Mouse (Mus musculus): ENCODE measurements around the gene Rpl21. TPM values are rescaled to one million over a fixed set of nuclear protein-coding genes. Genes with fewer than 3 reads are reported as not detected.
"Not testable (repeated sequence)": the region's sequence is repeated elsewhere in the genome, so short reads cannot be mapped to it uniquely, and the experiment has no call there.

Gene Rpl21
- polyA plus RNA-seq, 1 experiment, result 16.3 TPM

DNA sequence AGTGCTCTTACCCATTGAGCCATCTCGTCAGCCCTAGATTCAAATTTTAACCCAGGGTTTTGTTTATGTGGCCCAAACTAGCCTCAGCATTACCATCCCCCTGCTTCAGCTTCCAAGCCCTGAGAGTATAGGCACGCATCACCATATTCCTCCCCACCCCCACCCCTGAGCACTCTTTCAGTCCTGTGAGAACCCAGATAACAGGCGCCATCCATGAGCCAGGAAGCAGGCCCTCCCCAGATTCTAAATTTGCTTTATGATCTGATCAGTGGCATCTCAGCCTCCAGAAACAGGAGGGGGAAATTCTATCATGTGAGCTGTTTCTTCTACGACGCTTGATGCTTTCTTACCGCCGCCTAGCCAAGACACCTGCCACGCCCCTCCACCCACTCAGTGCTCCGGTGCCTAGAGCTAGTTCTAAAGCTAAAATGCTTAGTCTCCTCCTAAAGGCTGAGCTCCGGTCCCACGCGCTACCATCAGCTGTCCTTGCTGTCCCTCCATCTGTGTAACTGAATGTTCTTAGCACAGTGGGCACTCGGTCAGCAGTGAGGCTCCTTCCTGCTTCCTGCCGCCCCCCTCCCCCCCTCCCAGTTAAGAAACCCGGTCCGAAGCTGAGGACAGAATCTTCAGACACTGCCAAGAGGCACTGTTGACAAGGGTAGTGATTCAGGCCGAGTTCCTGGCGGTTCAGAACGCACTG, 34.7 kb downstream of the Rpl21 start:
- WGBS, result 8% methylated on average over 19 of the region's 19 CpGs
- H3K27me3 ChIP-seq (ENCODE audit: control insufficient read depth, insufficient read depth, low read length), result no peaks in the 10 kb centered on the region
- TF ChIP-seq POLR2A (IDR thresholded peaks at IDR 0.05; ENCODE audit: low read depth, low read length), result no peak
- no peak for TF ChIP-seq CTCF (IDR thresholded peaks at IDR 0.05; ENCODE audit: extremely low read depth, insufficient read length, insufficient replicate concordance, low read depth, low read length)
- H3K4me3 ChIP-seq (ENCODE audit: low read depth, low read length), result no peak overlapping the region
- no peak overlapping the region for H3K27ac ChIP-seq (ENCODE audit: insufficient read depth, low read depth, low read length)
- 0 out of 2 replicates have a peak, but pooled peaks cover 2% of the 10 kb centered on the region for H3K4me1 ChIP-seq (ENCODE audit: control insufficient read depth, insufficient read depth, insufficient read length, low read length)
- no peaks in the 10 kb centered on the region for H3K36me3 ChIP-seq (ENCODE audit: control insufficient read depth, insufficient read depth, low read length)

DNA sequence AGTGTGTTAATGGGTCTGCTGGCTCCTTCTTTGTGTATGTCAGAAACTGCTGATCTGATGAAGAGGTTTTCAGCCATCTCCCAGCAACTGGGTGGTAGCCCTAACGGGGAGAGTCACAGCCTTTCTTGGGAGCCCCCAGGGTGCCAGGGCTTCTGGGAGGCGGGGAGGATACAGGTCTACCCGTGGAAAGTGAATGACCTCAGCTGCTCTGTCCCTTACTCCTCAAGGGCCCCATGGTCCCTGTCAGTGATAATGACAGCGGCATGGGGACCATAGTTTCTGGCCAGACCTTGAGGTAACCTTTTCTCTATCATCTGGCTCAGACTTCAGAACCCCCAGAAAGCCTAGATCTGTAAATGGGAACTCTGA, 35.2 kb downstream of the Rpl21 start:
- Histone ChIP-seq H3K27me3 (ENCODE audit: control insufficient read depth, insufficient read depth, low read length) (no peaks in the 10 kb centered on the region), H3K27ac (ENCODE audit: insufficient read depth, low read depth, low read length) (no peak overlapping the region), H3K4me3 (ENCODE audit: low read depth, low read length) (no peak overlapping the region), H3K36me3 (ENCODE audit: control insufficient read depth, insufficient read depth, low read length) (no peaks in the 10 kb centered on the region), H3K4me1 (ENCODE audit: control insufficient read depth, insufficient read depth, insufficient read length, low read length) (0 out of 2 replicates have a peak, but pooled peaks cover 2% of the 10 kb centered on the region)
- WGBS, result 41% methylated on average over 4 of the region's 4 CpGs
- TF ChIP-seq POLR2A (IDR thresholded peaks at IDR 0.05; ENCODE audit: low read depth, low read length) (no peak), CTCF (IDR thresholded peaks at IDR 0.05; ENCODE audit: extremely low read depth, insufficient read length, insufficient replicate concordance, low read depth, low read length) (no peak)

DNA sequence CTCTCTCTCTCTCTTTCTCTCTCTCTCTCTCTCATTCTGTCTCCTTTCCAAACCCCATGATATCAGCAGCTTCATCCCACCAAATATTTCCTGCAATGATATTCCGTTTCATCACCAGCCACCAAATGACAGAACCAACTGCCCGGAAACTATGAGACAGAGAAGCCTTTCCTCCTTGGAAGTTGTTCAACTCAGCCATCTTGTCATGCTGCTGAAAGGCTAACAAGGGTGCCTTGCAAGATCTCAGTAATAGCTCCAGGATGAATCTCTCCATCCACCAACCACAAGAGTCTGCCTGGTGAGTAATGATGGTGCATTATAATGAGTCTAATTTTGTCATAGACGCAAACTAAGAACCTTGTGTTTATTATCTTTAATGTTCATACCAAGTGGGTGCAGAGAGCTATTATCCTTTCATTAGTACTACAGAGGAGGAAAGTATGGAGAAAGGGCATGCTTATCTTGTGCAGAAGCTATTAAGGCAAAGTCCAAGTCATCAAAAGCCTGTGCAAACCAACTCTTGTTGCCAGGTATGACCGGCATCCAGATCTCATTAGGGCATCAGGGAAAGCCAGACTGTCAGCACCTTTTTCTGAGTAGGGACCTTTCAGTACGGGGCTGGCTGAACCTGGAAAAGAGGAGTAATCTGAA, 40.4 kb downstream of the Rpl21 start:
- H3K4me3 ChIP-seq (ENCODE audit: low read depth, low read length), result no peak overlapping the region
- TF ChIP-seq CTCF (IDR thresholded peaks at IDR 0.05; ENCODE audit: extremely low read depth, insufficient read length, insufficient replicate concordance, low read depth, low read length) (no peak), POLR2A (IDR thresholded peaks at IDR 0.05; ENCODE audit: low read depth, low read length) (no peak)
- H3K27ac ChIP-seq (ENCODE audit: insufficient read depth, low read depth, low read length), result no peak overlapping the region
- H3K36me3 ChIP-seq (ENCODE audit: control insufficient read depth, insufficient read depth, low read length), result no peaks in the 10 kb centered on the region
- H3K27me3 ChIP-seq (ENCODE audit: control insufficient read depth, insufficient read depth, low read length), result no peaks in the 10 kb centered on the region
- no peaks in the 10 kb centered on the region for H3K4me1 ChIP-seq (ENCODE audit: control insufficient read depth, insufficient read depth, insufficient read length, low read length)
- 34% methylated on average over 5 of the region's 5 CpGs for WGBS

DNA sequence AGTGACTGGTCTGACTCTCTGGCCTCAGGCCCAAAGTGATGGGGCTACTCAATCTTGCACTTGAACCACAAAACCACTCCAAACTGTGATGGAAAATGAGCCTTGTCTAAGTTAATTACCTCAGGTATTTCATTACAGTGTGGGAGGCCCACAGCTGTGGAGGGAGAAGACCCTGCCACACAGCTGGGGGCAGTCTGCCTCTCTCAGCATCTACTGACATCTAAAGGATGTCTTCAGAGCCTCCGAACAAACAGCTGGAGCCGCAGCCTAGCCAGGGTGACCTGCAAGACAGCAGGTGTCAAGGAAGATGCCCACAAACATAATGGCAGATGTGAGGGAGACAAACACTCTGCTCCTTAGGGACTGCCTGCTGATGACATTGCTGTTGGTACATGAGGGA, 43.3 kb downstream of the Rpl21 start:
- no peak for TF ChIP-seq POLR2A (IDR thresholded peaks at IDR 0.05; ENCODE audit: low read depth, low read length)
- no peak for TF ChIP-seq CTCF (IDR thresholded peaks at IDR 0.05; ENCODE audit: extremely low read depth, insufficient read length, insufficient replicate concordance, low read depth, low read length)
- H3K27ac ChIP-seq (ENCODE audit: insufficient read depth, low read depth, low read length), result no peak overlapping the region
- no peaks in the 10 kb centered on the region for H3K27me3 ChIP-seq (ENCODE audit: control insufficient read depth, insufficient read depth, low read length)
- no peaks in the 10 kb centered on the region for H3K4me1 ChIP-seq (ENCODE audit: control insufficient read depth, insufficient read depth, insufficient read length, low read length)
- 81% methylated on average over 2 of the region's 2 CpGs for WGBS
- H3K36me3 ChIP-seq (ENCODE audit: control insufficient read depth, insufficient read depth, low read length), result no peaks in the 10 kb centered on the region
- H3K4me3 ChIP-seq (ENCODE audit: low read depth, low read length), result no peak overlapping the region

DNA sequence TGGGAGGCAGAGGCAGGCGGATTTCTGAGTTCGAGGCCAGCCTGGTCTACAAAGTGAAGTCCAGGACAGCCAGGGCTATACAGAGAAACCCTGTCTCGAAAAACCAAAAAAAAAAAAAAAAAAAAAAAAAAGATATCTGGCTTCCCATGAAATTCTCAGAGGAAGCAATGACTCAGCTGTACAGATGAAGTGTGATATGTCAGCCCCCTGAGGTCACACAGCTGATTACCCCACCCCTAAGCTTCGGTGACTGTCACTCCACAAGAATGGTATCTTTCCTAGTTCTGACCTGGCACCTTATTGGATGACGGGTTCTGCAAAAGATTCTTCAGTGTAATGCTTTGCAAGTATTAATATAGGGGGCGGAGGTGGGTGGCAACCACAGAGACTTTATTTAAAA, 45.2 kb downstream of the Rpl21 start:
- 82% methylated on average over 5 of the region's 6 CpGs for WGBS

DNA sequence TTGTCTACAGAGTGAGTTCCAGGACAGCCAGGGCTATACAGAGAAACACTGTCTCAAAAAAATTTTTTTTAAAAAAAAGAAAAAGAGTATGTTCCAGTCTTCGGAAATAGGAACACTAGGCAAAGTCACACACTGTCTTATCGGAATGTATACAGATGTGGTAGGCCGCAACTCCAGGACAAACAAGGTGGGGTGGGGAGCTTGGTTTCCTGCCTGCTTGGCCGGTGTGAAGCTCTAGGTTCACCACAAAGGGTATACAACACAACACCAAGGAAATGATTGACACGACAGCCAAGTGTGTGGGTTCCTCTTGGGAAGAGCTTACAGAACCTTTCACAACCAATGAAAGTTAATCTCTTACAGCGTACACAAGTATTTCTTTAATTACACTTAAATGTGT, 49.6 kb downstream of the Rpl21 start:
- H3K4me1 ChIP-seq (ENCODE audit: control insufficient read depth, insufficient read depth, insufficient read length, low read length), result no peaks in the 10 kb centered on the region
- no peak overlapping the region for H3K27ac ChIP-seq (ENCODE audit: insufficient read depth, low read depth, low read length)
- TF ChIP-seq CTCF (IDR thresholded peaks at IDR 0.05; ENCODE audit: extremely low read depth, insufficient read length, insufficient replicate concordance, low read depth, low read length) (no peak), POLR2A (IDR thresholded peaks at IDR 0.05; ENCODE audit: low read depth, low read length) (no peak)
- H3K36me3 ChIP-seq (ENCODE audit: control insufficient read depth, insufficient read depth, low read length), result no peaks in the 10 kb centered on the region
- 76% methylated on average over 6 of the region's 6 CpGs for WGBS
- H3K27me3 ChIP-seq (ENCODE audit: control insufficient read depth, insufficient read depth, low read length), result no peaks in the 10 kb centered on the region
- H3K4me3 ChIP-seq (ENCODE audit: low read depth, low read length), result no peak overlapping the region

More for the DNA sequence above, 45.2 kb downstream of the Rpl21 start:
- H3K36me3 ChIP-seq (ENCODE audit: control insufficient read depth, insufficient read depth, low read length); H3K27ac ChIP-seq (ENCODE audit: insufficient read depth, low read depth, low read length); H3K27me3 ChIP-seq (ENCODE audit: control insufficient read depth, insufficient read depth, low read length); H3K4me1 ChIP-seq (ENCODE audit: control insufficient read depth, insufficient read depth, insufficient read length, low read length); H3K4me3 ChIP-seq (ENCODE audit: low read depth, low read length): not testable (repeated sequence)

DNA sequence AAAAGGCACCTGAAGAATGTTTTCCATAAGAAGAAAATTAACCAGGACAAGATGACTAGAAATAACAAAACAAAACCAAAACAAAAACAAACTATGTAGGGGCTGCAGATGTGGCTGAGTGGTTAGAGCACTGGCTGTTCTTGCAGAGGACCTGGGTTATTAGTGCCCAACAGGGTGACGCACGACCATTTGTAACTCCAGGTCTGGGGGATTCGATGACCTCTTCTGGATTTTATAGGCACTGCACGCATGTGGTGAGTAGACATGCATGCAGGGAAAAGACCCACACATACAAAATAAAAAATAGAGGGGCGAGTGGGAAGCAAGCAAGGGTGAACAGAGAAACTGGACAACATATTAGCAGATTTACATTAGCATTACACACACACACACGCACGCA, 50.4 kb downstream of the Rpl21 start:
- Histone ChIP-seq H3K36me3 (ENCODE audit: control insufficient read depth, insufficient read depth, low read length) (no peaks in the 10 kb centered on the region), H3K4me3 (ENCODE audit: low read depth, low read length) (no peak overlapping the region)
- WGBS, result 77% methylated on average over 7 of the region's 7 CpGs

More for the DNA sequence above, 50.4 kb downstream of the Rpl21 start:
- no peaks in the 10 kb centered on the region for H3K27me3 ChIP-seq (ENCODE audit: control insufficient read depth, insufficient read depth, low read length)
- H3K27ac ChIP-seq (ENCODE audit: insufficient read depth, low read depth, low read length), result no peak overlapping the region
- no peaks in the 10 kb centered on the region for H3K4me1 ChIP-seq (ENCODE audit: control insufficient read depth, insufficient read depth, insufficient read length, low read length)
- TF ChIP-seq CTCF (IDR thresholded peaks at IDR 0.05; ENCODE audit: extremely low read depth, insufficient read length, insufficient replicate concordance, low read depth, low read length) (no peak), POLR2A (IDR thresholded peaks at IDR 0.05; ENCODE audit: low read depth, low read length) (no peak)

Data from small intestine, adult 2 months (tissue).